Mouse (Mus musculus): ENCODE results near the gene Mx1.

Gene Mx1

GRCm38 (mm10) chr16:97462481-97463181 lies at the start of gene Mx1:
Gene Mx1, minus strand, starts transcription at chr16:97462907.
- no peak for DNase-seq

GRCm38 (mm10) chr16:97512347-97512751 lies 49.6 kb upstream of the Mx1 start:
- DNase-seq = no peak

- no peak for DNase-seq
Observed at GRCm38 (mm10) chr16:97511495-97511894, 48.8 kb upstream of the Mx1 start.

- DNase-seq = no peak
Observed at GRCm38 (mm10) chr16:97510849-97511248, 48.1 kb upstream of the Mx1 start.

GRCm38 (mm10) chr16:97507783-97508182 lies 45.1 kb upstream of the Mx1 start:
- no peak for DNase-seq

GRCm38 (mm10) chr16:97504793-97505192 lies 42.1 kb upstream of the Mx1 start:
- DNase-seq = no peak

- no peak for DNase-seq
Observed at GRCm38 (mm10) chr16:97503849-97504248, 41.1 kb upstream of the Mx1 start.

- no peak for DNase-seq
Observed at GRCm38 (mm10) chr16:97500901-97501300, 38.2 kb upstream of the Mx1 start.

- DNase-seq = no peak
Observed at GRCm38 (mm10) chr16:97499450-97499849, 36.7 kb upstream of the Mx1 start.

- DNase-seq = no peak
Observed at GRCm38 (mm10) chr16:97498139-97498538, 35.4 kb upstream of the Mx1 start.

GRCm38 (mm10) chr16:97497682-97498081 lies 35.0 kb upstream of the Mx1 start:
- DNase-seq = no peak

GRCm38 (mm10) chr16:97496026-97496425 lies 33.3 kb upstream of the Mx1 start:
- DNase-seq = no peak

GRCm38 (mm10) chr16:97492369-97492768 lies 29.7 kb upstream of the Mx1 start:
- DNase-seq = no peak

GRCm38 (mm10) chr16:97478655-97479054 lies 15.9 kb upstream of the Mx1 start:
- DNase-seq = no peak

- no peak for DNase-seq
Observed at GRCm38 (mm10) chr16:97476524-97476923, 13.8 kb upstream of the Mx1 start.

- no peak for DNase-seq
Observed at GRCm38 (mm10) chr16:97475581-97475980, 12.9 kb upstream of the Mx1 start.

- no peak for DNase-seq
Observed at GRCm38 (mm10) chr16:97474671-97475070, 12.0 kb upstream of the Mx1 start.

GRCm38 (mm10) chr16:97467993-97468791 lies 5.5 kb upstream of the Mx1 start:
- no peak for DNase-seq

- DNase-seq = no peak
Observed at GRCm38 (mm10) chr16:97467472-97467871, 4.8 kb upstream of the Mx1 start.

GRCm38 (mm10) chr16:97466182-97466957 lies 3.7 kb upstream of the Mx1 start:
- DNase-seq = peak in 1 of 2 experiments; percentile 7

- DNase-seq = no peak
Observed at GRCm38 (mm10) chr16:97461271-97461670, 1.4 kb downstream of the Mx1 start.

- DNase-seq = no peak
Observed at GRCm38 (mm10) chr16:97459831-97460230, 2.9 kb downstream of the Mx1 start.

- DNase-seq = no peak
Observed at GRCm38 (mm10) chr16:97447386-97447785, 15.3 kb downstream of the Mx1 start.

All from cerebellum, postnatal 25 days (tissue).